Mouse (Mus musculus) limb, embryonic 10.5 days (tissue): Measurements from ENCODE around the gene Esm1. TPM values are rescaled to one million over a fixed set of nuclear protein-coding genes. Genes with fewer than 3 reads are reported as not detected.

Experiments
- DNase-seq: peaks from one replicate; pipeline ENCODE4 v3.0.0-alpha.2; 2017; ENCODE audit warnings: low spot score
- H3K27ac ChIP-seq: fragments of 300-500 bp; sonication (generic); 2 replicates; pipeline ENCODE4 v1.5.1; 2016; ENCODE audit warnings: mild to moderate bottlenecking
- H3K27me3 ChIP-seq: fragments of 300-500 bp; sonication (generic); 2 replicates; pipeline ENCODE4 v1.6.1; 2016; ENCODE audit warnings: low read depth, mild to moderate bottlenecking; ENCODE audit not compliant: poor library complexity, severe bottlenecking
- H3K36me3 ChIP-seq: fragments of 300-500 bp; sonication (generic); 2 replicates; pipeline ENCODE4 v1.6.1; 2016; ENCODE audit warnings: mild to moderate bottlenecking, moderate library complexity
- H3K4me1 ChIP-seq: fragments of 300-500 bp; sonication (generic); 2 replicates; pipeline ENCODE4 v1.6.1; 2016
- H3K4me3 ChIP-seq: fragments of 300-500 bp; sonication (generic); 2 replicates; pipeline ENCODE4 v1.5.1; 2016; ENCODE audit warnings: mild to moderate bottlenecking, moderate library complexity
- H3K9me3 ChIP-seq: fragments of 300-500 bp; sonication (generic); replicated peaks from 2 replicates; pipeline ENCODE4 v1.6.1; 2016; ENCODE audit warnings: mild to moderate bottlenecking
- WGBS: fragments of 180-500 bp; shearing (Covaris S2); methylation state at CpG from one replicate; pipeline ENCODE4 v1.1.7; 2016; 5-methylcytosine and 5-hydroxymethylcytosine counted together
- polyA plus RNA-seq: library from polyadenylated mRNA; unstranded; fragments of >200 nt; fragmentation: Nextera tagmentation; extraction: Ambion mirVana; gene quantifications from 2 replicates; pipeline ENCODE4 v1.2.1, GENCODE M21; 2016

The Esm1 gene
- polyA plus RNA-seq, 1 experiment from 2014 or later, result 2.9 TPM

- no peaks in the 10 kb centered on the region for H3K27me3 ChIP-seq
- H3K36me3 ChIP-seq, result no peaks in the 10 kb centered on the region
- DNase-seq, result no peak
- peaks cover 25% of the 10 kb centered on the region for H3K4me1 ChIP-seq
- no peak overlapping the region for H3K4me3 ChIP-seq
- H3K9me3 ChIP-seq, result no peaks in the 10 kb centered on the region
- H3K27ac ChIP-seq, result no peak overlapping the region
- WGBS, result 60% methylated on average over 4 of the region's 4 CpGs
Observed at GRCm38 (mm10) chr13:113202184-113202583, 7.3 kb upstream of the Esm1 start.

DNA sequence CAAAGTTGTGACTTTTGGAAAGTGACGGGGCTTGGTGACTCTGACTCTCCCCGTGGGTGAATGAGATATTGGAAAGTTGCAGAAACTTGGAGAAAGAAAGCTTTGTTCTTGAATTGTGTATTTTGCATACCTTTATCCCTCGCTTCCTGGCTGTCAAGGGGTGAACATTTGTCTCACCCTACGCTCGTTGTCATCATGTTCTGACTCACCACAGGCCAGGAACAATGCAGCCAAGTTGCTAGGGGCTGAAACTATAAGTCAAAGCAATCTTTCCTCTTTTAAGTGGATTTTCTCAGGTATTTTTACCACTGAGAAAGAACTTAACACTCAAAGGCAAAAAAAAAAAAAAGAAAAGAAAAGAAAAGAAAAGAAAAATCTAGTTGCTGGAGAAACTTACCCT is 6.3 kb upstream of the Esm1 start:
- Histone ChIP-seq H3K9me3 (no peaks in the 10 kb centered on the region), H3K27ac (no peak overlapping the region), H3K4me1 (peaks cover 25% of the 10 kb centered on the region), H3K4me3 (no peak overlapping the region), H3K27me3 (no peaks in the 10 kb centered on the region), H3K36me3 (no peaks in the 10 kb centered on the region)
- DNase-seq, result no peak
- 69% methylated on average over 5 of the region's 5 CpGs for WGBS

DNA sequence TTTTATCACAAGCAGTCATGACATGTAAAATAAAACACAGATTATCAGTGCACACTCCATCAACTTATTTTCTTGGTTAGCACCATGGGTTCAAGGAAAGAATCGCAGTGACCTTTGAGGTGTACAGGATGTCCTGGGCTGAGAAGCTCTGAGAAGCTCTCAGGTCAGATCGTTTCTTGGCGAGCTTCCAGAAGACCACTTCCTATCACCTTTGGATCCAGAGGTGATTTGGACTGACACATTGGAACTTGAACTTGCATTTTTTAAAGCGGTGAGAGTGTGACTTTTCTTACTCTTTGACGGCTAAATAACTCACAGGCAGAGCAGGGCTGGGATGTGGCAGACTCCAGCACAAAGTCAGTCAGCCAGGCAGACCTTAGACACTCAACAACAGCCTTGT is 4.1 kb upstream of the Esm1 start:
- H3K9me3 ChIP-seq, result no peaks in the 10 kb centered on the region
- 94% methylated on average over 5 of the region's 5 CpGs for WGBS
- H3K27me3 ChIP-seq, result peaks cover 11% of the 10 kb centered on the region
- DNase-seq, result no peak
- no peak overlapping the region for H3K27ac ChIP-seq
- peaks cover 23% of the 10 kb centered on the region for H3K4me1 ChIP-seq
- no peak overlapping the region for H3K4me3 ChIP-seq
- H3K36me3 ChIP-seq, result no peaks in the 10 kb centered on the region

GRCm38 (mm10) chr13:113211345-113211744 is 1.9 kb downstream of the Esm1 start:
- WGBS, result 75% methylated on average over 15 of the region's 15 CpGs
- Histone ChIP-seq H3K36me3 (no peaks in the 10 kb centered on the region), H3K4me1 (peaks cover 26% of the 10 kb centered on the region), H3K9me3 (no peaks in the 10 kb centered on the region), H3K27me3 (peaks cover 13% of the 10 kb centered on the region), H3K4me3 (no peak overlapping the region), H3K27ac (no peak overlapping the region)
- no peak for DNase-seq

- peaks cover 26% of the 10 kb centered on the region for H3K4me1 ChIP-seq
- WGBS, result 68% methylated on average over 3 of the region's 3 CpGs
- H3K36me3 ChIP-seq, result no peaks in the 10 kb centered on the region
- no peak for DNase-seq
- peaks cover 13% of the 10 kb centered on the region for H3K27me3 ChIP-seq
- no peaks in the 10 kb centered on the region for H3K9me3 ChIP-seq
- no peak overlapping the region for H3K27ac ChIP-seq
- H3K4me3 ChIP-seq, result no peak overlapping the region
Observed at GRCm38 (mm10) chr13:113212401-113212800, 2.9 kb downstream of the Esm1 start.

- 94% methylated on average over 3 of the region's 3 CpGs for WGBS
- peak; percentile 12 for DNase-seq
Observed at GRCm38 (mm10) chr13:113213865-113214264, 4.4 kb downstream of the Esm1 start.

GRCm38 (mm10) chr13:113221851-113222250 is 12.4 kb downstream of the Esm1 start:
- no peaks in the 10 kb centered on the region for H3K9me3 ChIP-seq
- 0 out of 2 replicates have a peak, but pooled peaks cover 2% of the 10 kb centered on the region for H3K4me1 ChIP-seq
- no peaks in the 10 kb centered on the region for H3K27me3 ChIP-seq
- H3K4me3 ChIP-seq, result no peak overlapping the region
- H3K36me3 ChIP-seq, result no peaks in the 10 kb centered on the region
- H3K27ac ChIP-seq, result no peak overlapping the region
- peak; percentile 27 for DNase-seq
- 75% methylated on average over 6 of the region's 6 CpGs for WGBS

More at GRCm38 (mm10) chr13:113213865-113214264, 4.4 kb downstream of the Esm1 start:
- no peak overlapping the region for H3K4me3 ChIP-seq
- peaks cover 13% of the 10 kb centered on the region for H3K27me3 ChIP-seq
- H3K27ac ChIP-seq, result no peak overlapping the region
- H3K36me3 ChIP-seq, result no peaks in the 10 kb centered on the region
- no peaks in the 10 kb centered on the region for H3K9me3 ChIP-seq
- H3K4me1 ChIP-seq, result peaks cover 28% of the 10 kb centered on the region

- H3K27me3 ChIP-seq, result no peaks in the 10 kb centered on the region
- no peak overlapping the region for H3K4me3 ChIP-seq
- H3K27ac ChIP-seq, result no peak overlapping the region
- H3K4me1 ChIP-seq, result no peaks in the 10 kb centered on the region
- no peaks in the 10 kb centered on the region for H3K9me3 ChIP-seq
- WGBS, result 35% methylated on average over 2 of the region's 2 CpGs
- DNase-seq, result peak; percentile 18
- H3K36me3 ChIP-seq, result no peaks in the 10 kb centered on the region
Observed at GRCm38 (mm10) chr13:113224105-113224504, 14.6 kb downstream of the Esm1 start.

DNA sequence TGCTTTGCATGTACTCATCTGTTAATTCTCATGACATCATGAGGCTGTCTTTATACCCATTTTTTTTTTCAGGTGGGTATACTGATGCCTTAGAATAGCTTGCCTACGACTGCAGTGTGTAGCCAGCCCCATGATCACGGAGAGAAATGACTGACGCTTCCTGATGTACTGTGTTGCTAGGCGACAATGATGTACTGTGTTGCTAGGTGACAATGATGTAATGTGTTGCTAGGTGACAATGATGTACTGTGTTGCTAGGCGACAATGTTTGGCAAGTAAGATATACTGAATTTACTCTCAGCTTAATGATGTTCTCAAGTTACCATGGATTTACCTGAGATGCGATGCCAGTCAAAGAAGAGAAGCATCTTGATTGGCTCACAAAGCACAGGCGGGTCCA is 16.4 kb downstream of the Esm1 start, which contains the start of gene Gzmk:
Gene Gzmk, minus strand, starts transcription at position 98 of the 400 bp plus-strand sequence.
- Histone ChIP-seq H3K9me3 (no peaks in the 10 kb centered on the region), H3K4me3 (no peak within 1 kb of the TSS), H3K4me1 (no peaks in the 10 kb centered on the region), H3K27me3 (no peaks in the 10 kb centered on the region), H3K36me3 (no peaks in the 10 kb centered on the region), H3K27ac (no peak within 1 kb of the TSS)
- peak; percentile 26 for DNase-seq
- WGBS, result 64% methylated on average over 7 of the region's 7 CpGs

DNA sequence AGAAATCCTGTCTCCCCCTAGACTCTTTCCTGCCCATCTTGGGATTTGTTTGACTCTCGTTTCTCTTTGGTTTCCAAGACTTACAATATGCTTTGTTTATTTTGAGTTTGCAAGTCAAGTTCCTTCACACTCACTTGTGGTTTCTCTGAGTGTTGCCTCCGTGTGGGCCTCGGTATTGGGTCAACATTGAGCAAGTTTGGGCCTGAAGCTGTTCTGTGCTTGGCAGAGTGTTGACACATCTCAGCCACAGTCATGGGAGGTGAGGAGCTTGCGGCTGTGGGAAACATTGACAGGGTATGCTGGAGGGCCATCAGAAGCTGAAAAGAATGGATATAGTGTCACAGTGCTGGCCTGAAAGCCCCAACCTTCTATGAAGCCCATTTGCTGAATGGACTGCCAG is 17.6 kb downstream of the Esm1 start:
- H3K4me1 ChIP-seq, result no peaks in the 10 kb centered on the region
- DNase-seq, result peak; percentile 17
- WGBS, result 82% methylated on average over 4 of the region's 4 CpGs

GRCm38 (mm10) chr13:113227666-113228463 is 18.4 kb downstream of the Esm1 start:
- DNase-seq, result peak; percentile 25
- WGBS, result 87% methylated on average over 17 of the region's 17 CpGs

More for the DNA sequence above, 17.6 kb downstream of the Esm1 start:
- Histone ChIP-seq H3K4me3 (no peak overlapping the region), H3K36me3 (no peaks in the 10 kb centered on the region), H3K9me3 (no peaks in the 10 kb centered on the region), H3K27me3 (no peaks in the 10 kb centered on the region), H3K27ac (no peak overlapping the region)

DNA sequence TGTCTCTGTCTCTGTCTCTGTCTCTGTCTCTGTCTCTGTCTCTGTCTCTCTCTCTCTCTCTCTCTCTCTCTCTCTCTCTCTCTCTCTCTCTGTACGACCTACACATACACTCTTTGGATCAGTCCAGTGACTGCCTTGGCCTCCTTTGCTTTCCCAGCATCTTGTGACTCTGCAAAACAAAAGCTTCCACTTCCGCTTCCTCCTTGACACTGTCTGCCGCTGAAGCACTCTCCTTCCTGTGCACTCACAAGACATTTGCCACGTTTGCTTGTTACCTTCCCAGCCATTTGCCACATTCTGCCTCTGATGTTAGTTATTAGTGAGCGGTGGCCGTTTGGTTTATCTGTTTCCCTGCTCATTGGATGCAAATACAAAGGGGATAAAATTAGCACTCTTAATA is 32.7 kb downstream of the Esm1 start:
- no peak overlapping the region for H3K4me3 ChIP-seq
- H3K27me3 ChIP-seq, result no peaks in the 10 kb centered on the region
- peak overlapping the region; percentile 58 for H3K27ac ChIP-seq
- H3K9me3 ChIP-seq, result no peaks in the 10 kb centered on the region
- no peaks in the 10 kb centered on the region for H3K36me3 ChIP-seq
- WGBS, result 53% methylated on average over 6 of the region's 6 CpGs
- peaks cover 10% of the 10 kb centered on the region for H3K4me1 ChIP-seq
- DNase-seq, result peak; percentile 21

More at GRCm38 (mm10) chr13:113227666-113228463, 18.4 kb downstream of the Esm1 start:
- no peaks in the 10 kb centered on the region for H3K4me1 ChIP-seq
- H3K36me3 ChIP-seq, result no peaks in the 10 kb centered on the region
- H3K27me3 ChIP-seq, result no peaks in the 10 kb centered on the region
- no peak overlapping the region for H3K4me3 ChIP-seq
- H3K27ac ChIP-seq, result no peak overlapping the region
- H3K9me3 ChIP-seq, result no peaks in the 10 kb centered on the region

GRCm38 (mm10) chr13:113245025-113245424 is 35.6 kb downstream of the Esm1 start:
- H3K27ac ChIP-seq, result no peak overlapping the region
- H3K4me3 ChIP-seq, result no peak overlapping the region
- 83% methylated on average over 8 of the region's 8 CpGs for WGBS
- DNase-seq, result no peak
- H3K27me3 ChIP-seq, result no peaks in the 10 kb centered on the region
- H3K9me3 ChIP-seq, result no peaks in the 10 kb centered on the region
- H3K4me1 ChIP-seq, result peaks cover 10% of the 10 kb centered on the region
- H3K36me3 ChIP-seq, result no peaks in the 10 kb centered on the region
